Mouse (Mus musculus): ENCODE results near the gene Cela3a. TPM values are rescaled to one million over a fixed set of nuclear protein-coding genes. Genes with fewer than 3 reads are reported as not detected.
"Not testable (repeated sequence)": the region's sequence is repeated elsewhere in the genome, so short reads cannot be mapped to it uniquely, and the experiment has no call there.

Cela3a gene
- total RNA-seq, 2 experiments from 2014 or later, result not detected

- ATAC-seq (replicated peaks; ENCODE audit: poor library complexity), result peak; percentile 60
These were observed 8.3 kb upstream of the Cela3a start for GRCm38 (mm10) chr4:137417712-137418564.

GRCm38 (mm10) chr4:137414936-137415335 lies 5.3 kb upstream of the Cela3a start:
- ATAC-seq (replicated peaks; ENCODE audit: poor library complexity), result no peak

DNA sequence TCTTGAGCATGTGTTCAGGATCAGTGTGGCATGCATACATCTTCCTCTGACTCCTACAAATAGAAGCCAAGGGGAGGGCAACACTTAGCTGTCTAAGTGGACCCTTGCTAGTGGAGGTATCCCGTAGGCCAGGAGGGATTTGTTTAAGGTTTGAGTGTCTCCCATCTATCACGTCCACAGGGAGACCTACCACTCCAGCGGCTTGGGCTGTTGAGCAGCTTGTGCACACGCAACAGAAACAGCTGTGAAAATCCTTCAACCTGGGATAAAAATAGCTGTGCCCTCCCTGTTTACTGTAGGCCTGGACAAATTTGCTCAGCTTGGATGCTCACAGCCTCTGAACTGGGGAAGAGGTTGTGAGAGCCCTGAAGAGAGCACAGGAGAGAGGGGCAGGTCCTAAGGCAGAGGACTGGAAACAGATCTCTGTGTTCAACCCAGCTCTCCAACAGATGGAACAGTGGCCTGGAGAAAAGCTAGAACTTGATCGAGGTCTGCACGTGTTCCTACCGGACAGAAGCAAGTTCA lies 2.7 kb upstream of the Cela3a start:
- not testable (repeated sequence) for ATAC-seq (replicated peaks; ENCODE audit: poor library complexity)

DNA sequence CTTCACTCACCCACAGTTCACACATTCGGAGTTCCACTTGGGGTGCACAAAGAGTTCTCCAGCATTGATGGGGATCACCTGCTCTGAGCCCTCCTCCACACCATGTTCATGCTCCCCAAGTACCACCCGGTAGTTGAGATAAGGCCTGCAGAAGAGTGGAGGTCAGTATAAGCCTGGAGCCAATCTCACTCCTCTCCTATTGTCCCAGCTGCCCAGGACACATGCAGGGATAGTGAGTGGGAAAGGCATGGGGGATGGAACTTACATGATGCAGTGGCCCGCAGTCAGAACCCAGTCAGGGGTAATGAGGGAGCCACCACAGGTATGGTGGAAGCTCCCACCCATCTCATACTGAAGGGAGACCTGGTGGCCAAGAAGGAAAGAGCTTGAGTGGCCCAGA lies 4.0 kb downstream of the Cela3a start:
- ATAC-seq (replicated peaks; ENCODE audit: poor library complexity), result no peak

DNA sequence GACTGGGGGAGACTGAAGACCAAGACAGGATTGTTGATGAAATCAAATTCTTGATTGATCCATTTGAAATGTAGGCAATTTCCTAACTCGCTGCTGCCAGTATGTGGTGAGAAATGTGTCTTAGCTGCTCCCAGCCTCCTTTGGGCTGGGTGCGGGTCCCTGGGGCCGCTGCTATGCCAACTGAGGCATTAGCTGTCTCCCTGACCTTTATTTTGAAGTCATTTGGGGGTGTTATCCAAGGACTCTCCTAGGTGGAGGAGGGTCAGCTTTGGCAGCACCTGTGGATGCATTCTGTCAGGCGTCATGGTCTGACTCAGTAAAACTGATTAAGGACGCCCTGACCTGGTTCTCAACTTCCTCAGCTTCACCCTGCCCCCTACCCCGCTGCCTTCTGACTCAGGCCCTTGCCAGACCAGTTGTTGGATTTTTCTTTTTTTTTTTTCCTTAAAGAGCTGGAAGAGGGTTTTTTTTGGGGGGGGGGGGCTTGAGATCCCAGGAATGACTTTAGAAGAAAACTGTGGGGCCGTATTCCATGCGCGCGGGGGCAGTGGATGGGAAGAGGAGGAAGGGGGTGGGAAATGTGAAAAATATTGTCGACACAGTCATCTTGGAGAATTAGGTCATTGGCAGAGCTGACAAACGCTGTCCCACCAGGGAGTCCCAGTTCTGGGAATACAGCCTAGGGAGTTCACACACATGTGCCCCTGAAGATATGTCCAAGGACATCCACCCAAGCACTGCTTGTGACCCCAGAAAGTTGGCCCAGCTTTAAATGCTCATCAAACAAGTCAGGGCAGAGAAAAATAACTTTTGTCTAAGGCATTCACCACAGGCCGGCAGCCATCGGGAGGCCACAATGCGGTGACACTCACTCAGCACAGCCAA lies 12.7 kb downstream of the Cela3a start:
- no peak for ATAC-seq (replicated peaks; ENCODE audit: poor library complexity)

DNA sequence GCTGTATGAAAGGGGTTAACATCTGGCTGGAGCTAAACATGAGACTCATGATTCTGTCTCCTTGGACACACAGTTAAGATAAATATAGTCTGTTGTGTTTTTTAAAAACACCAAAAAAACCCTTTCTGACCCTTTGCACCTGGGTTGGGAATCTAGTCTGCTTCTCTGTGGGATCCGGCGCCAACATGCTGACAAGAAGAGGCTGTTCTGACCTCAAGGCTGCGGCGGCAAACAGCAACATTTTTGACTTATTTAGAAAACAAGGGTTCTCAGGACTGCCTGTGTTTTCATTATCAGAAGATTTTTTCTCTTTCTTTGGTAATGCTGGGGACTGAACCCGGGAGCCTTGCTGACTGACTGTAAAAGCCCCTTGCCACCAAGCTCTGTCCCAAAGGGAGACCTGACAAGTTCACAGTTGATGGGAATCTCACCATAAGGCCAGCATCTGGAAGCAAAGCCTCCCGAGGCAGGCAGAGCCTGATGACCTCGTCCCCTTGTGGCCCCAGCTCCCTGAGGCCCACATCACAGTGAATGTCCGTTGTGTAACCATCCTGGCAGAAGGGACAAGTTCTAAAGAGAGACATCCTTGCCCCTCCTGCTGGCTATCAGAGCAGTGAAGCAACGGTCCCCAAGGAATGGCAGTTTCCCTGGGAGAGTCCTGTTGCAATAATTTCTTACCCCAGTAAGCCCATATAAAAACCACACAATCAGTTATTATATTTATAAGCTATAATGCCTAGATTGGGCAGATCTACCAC lies 16.0 kb downstream of the Cela3a start:
- ATAC-seq (replicated peaks; ENCODE audit: poor library complexity), result no peak

- ATAC-seq (replicated peaks; ENCODE audit: poor library complexity), result no peak
These were observed 16.7 kb downstream of the Cela3a start for GRCm38 (mm10) chr4:137392874-137393273.

DNA sequence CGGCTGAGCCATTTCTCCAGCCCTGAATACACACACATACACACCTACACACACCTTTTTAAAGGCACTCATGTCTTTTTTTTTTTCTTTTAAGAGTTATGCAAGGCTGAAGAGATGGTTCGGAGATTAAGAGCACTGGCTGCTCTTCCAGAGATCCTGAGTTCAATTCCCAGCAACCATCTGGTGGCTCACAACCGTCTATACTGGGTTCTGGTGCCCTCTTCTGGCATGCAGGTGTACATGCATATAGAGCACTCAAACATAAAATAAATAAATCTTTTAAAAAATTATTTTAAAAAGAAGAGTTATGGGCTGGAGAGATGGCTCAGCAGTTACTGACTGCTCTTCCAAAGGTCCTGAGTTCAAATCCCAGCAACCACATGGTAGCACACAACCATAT lies 18.3 kb downstream of the Cela3a start:
- no peak for ATAC-seq (replicated peaks; ENCODE audit: poor library complexity)

GRCm38 (mm10) chr4:137390196-137390595 lies 19.4 kb downstream of the Cela3a start:
- no peak for ATAC-seq (replicated peaks; ENCODE audit: poor library complexity)

- ATAC-seq (replicated peaks; ENCODE audit: poor library complexity), result peak; percentile 33; the same call in 1 of the 2 replicates
These were observed 20.6 kb downstream of the Cela3a start for GRCm38 (mm10) chr4:137388983-137389382.

DNA sequence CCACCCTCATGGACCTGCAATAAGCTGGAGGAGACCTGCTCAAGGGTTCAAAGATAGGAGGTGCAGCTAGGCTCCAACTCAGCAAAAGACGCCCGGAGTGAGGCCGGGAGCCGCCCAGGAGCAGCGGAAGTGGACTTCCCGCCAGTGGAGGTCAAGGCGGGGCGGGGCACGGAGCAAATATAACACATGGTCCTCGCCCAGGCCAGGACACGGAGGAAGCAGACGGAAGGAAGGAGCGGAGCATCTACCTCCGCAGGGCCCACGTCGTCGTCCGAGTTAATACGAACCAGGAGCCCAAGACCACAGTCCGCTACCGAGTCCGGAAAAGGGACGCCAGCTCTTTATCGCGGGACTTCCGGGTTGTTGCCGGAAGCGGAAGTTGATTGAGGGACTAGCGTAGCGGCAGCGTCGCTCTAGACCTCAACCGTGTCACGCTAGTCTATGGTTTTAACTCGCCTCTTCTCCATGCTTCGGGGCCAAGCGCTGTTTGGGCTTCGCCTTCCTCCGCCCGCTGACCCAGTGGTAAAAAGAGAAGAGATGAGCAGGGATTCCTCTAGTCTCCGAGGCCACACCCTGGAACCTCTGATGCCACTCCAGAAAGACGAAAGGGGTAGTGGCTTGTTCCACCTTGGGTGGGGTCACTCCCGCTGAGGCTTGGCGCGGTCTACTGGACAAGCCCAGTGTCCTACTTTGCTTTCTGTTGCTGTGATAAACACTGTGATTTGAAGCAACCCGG lies 21.4 kb downstream of the Cela3a start:
- peak; percentile 87 for ATAC-seq (replicated peaks; ENCODE audit: poor library complexity)

DNA sequence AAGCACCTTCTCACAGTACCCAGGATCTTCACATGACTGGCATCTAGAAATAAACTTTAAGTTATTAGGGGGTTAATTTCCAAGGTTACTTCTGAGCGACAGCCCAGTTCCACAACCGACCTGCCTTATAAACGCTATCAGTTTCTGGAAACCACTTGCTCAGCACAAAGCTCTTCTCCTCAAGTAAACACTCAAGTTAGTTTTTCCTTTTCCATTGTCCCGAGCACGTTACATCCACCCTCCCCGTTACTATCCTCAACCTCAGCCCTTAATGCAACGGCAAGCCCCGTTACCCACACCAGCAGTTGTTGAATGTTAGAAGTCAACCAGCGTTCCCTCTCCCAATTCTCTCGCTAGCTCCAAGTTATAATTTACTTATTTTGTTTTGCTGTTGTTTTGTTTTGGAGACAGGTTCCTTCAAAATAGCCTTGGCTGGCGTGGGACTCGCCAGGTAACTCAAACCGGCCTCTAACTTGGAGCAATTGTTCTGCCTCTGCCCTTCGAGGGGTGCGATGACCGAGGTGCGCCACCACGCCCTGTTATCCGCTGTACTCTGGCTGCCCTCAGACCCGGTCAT lies 22.0 kb downstream of the Cela3a start:
- ATAC-seq (replicated peaks; ENCODE audit: poor library complexity), result peak; percentile 9; the same call in 1 of the 2 replicates

GRCm38 (mm10) chr4:137380702-137381605 lies 28.6 kb downstream of the Cela3a start:
- ATAC-seq (replicated peaks; ENCODE audit: poor library complexity), result peak; percentile 97

- no peak for ATAC-seq (replicated peaks; ENCODE audit: poor library complexity)
These were observed 29.8 kb downstream of the Cela3a start for GRCm38 (mm10) chr4:137379713-137380255.

DNA sequence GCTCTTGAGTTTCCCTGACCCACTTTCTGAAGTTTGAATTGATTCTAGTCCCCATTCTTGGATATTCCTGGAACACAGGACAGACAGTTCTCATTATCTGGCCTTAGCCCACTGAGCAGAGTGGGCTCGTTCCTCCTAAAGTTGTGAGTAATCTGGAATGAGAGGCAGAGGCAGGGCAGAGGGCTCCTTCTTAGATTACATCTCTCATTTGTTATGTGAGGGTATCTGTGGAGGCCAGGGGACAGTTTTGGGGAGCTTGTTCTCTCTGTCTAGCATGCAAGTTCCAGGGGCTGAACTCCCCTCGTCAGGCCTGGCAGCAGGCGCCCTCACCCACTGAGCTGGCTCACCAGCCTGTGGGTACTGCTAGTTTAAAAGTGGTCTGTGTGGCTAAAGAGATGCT lies 30.5 kb downstream of the Cela3a start:
- no peak for ATAC-seq (replicated peaks; ENCODE audit: poor library complexity)

DNA sequence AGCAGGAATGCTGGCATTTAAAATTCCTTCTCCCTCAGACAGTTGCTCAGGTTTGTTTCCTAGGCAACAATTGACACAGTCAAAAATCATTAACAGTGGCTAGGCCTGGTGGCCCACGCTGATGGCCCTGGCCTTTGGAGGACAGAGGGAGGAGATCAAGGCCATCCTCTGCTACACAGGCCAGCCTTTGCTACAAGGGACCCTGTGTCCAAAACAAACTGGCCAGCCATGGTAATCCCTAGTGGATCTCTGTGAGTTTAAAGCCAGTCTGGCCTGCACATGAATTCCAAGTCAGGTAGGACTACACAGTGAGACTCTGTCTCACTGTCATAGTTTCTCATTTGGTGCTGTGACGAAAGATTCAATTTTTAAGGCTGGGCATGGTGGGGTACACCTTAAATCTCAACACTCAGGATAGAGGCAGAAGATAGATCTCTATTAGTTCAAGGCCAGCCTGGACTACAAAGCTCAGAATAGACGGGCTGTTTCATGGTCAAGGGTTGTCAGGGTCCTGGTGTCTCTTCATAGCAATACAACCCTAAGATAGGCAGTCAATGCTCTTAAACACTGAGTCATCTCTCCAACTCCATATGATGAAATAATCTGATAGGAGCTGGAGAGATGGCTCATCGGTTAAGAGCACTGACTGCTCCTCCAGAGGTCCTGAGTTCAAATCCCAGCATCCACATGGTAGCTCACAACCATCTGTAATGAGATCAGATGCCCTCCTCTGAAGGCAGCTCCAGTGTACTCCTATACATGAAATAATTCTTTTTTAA lies 31.9 kb downstream of the Cela3a start:
- no peak for ATAC-seq (replicated peaks; ENCODE audit: poor library complexity)

DNA sequence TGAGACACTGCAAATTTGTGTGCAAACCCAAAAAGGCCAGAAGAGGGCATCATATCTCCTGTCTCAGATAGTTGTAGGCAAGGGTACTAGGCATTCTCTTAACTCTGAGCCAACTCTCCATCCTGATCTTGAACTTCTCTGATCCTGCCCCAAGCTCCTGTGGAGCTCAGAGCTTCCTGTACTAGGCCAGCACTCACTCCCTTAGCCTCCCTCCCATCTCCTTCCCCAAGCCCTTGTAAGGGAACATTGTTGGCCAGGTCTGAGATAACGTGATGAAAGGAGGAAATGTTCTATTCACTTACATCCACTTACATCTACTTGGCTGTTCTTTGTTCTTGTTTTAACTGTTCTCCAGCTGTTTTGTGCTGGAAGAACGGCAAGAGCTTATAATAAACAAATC lies 32.8 kb downstream of the Cela3a start:
- ATAC-seq (replicated peaks; ENCODE audit: poor library complexity), result peak; percentile 29; the same call in 1 of the 2 replicates

Data from megakaryocyte progenitor cell, adult 5-6 weeks (primary cell).